Mouse (Mus musculus) midbrain, postnatal 0 days (tissue): ENCODE results near the gene Sergef. TPM values are rescaled to one million over a fixed set of nuclear protein-coding genes. Genes with fewer than 3 reads are reported as not detected.
A peak's percentile ranks its signal among the peaks of the same experiment; 100 is the strongest.

Experiments
- ATAC-seq: fragments of 200-750 bp; cut with Nextera tagmentation; 2 replicates; pipeline ENCODE4 v1.8.0; 2017; ENCODE audit warnings: moderate number of reproducible peaks, mild to moderate bottlenecking, moderate TSS enrichment, moderate library complexity; ENCODE audit not compliant: low FRiP score
- DNase-seq: peaks from one replicate; pipeline ENCODE4 v3.0.0-alpha.2; 2015; ENCODE audit warnings: low spot score
- H3K27ac ChIP-seq: fragments of 300-500 bp; sonication (generic); 2 replicates; pipeline ENCODE4 v1.5.1; 2014; ENCODE audit warnings: low read depth, mild to moderate bottlenecking, low read length, mixed read lengths
- H3K27me3 ChIP-seq: fragments of 300-500 bp; sonication (generic); 2 replicates; pipeline ENCODE4 v1.6.1; 2014; ENCODE audit warnings: low read length, control low read depth, mixed read lengths; ENCODE audit not compliant: insufficient read depth
- H3K36me3 ChIP-seq: fragments of 300-500 bp; sonication (generic); 2 replicates; pipeline ENCODE4 v1.6.1; 2014; ENCODE audit warnings: low read length, control low read depth, mixed read lengths; ENCODE audit not compliant: insufficient read depth
- H3K4me1 ChIP-seq: fragments of 300-500 bp; sonication (generic); 2 replicates; pipeline ENCODE4 v1.6.1; 2014; ENCODE audit warnings: mild to moderate bottlenecking, control low read depth, antibody characterized with exemption, low read length, mixed read lengths; ENCODE audit not compliant: insufficient read depth
- H3K4me2 ChIP-seq: fragments of 300-500 bp; sonication (generic); 2 replicates; pipeline ENCODE4 v1.6.1; 2014; ENCODE audit warnings: low read depth, mild to moderate bottlenecking, low read length, mixed read lengths; ENCODE audit not compliant: poor library complexity, severe bottlenecking
- H3K4me3 ChIP-seq: fragments of 300-500 bp; sonication (generic); 2 replicates; pipeline ENCODE4 v1.5.1; 2014; ENCODE audit warnings: low read depth, mild to moderate bottlenecking, low read length, moderate library complexity
- H3K9ac ChIP-seq: fragments of 300-500 bp; sonication (generic); replicated peaks from 2 replicates; pipeline ENCODE4 v1.6.1; 2014; ENCODE audit warnings: mild to moderate bottlenecking, low read length, moderate library complexity, mixed read lengths; ENCODE audit not compliant: poor library complexity, severe bottlenecking
- H3K9me3 ChIP-seq: fragments of 300-500 bp; sonication (generic); 2 replicates; pipeline ENCODE4 v1.6.1; 2016; ENCODE audit warnings: low read length, control low read depth
- CTCF ChIP-seq: IDR thresholded peaks from 2 replicates; pipeline ENCODE4 v1.5.1; 2016; ENCODE audit warnings: antibody characterized with exemption, mild to moderate bottlenecking
- WGBS: fragments of 180-500 bp; shearing (Covaris S2); extraction: QIAGEN DNeasy Blood & Tissue Kit; methylation state at CpG from one replicate; pipeline ENCODE4 v1.1.7; 2014; 5-methylcytosine and 5-hydroxymethylcytosine counted together
- polyA plus RNA-seq: library from polyadenylated mRNA; unstranded; fragments of >200 nt; fragmentation: Nextera tagmentation; extraction: Ambion mirVana; gene quantifications from 2 replicates; pipeline ENCODE4 v1.2.1, GENCODE M21; 2015
- total RNA-seq: library from RNA; depleted of rRNA; stranded (reverse); fragments of >200 nt; gene quantifications from 2 replicates; pipeline ENCODE4 v1.2.3, GENCODE M21; 2014

Gene Sergef
- total and polyA plus RNA-seq, 2 experiments from 2014 or later: 47.5 to 50.9 TPM

DNA sequence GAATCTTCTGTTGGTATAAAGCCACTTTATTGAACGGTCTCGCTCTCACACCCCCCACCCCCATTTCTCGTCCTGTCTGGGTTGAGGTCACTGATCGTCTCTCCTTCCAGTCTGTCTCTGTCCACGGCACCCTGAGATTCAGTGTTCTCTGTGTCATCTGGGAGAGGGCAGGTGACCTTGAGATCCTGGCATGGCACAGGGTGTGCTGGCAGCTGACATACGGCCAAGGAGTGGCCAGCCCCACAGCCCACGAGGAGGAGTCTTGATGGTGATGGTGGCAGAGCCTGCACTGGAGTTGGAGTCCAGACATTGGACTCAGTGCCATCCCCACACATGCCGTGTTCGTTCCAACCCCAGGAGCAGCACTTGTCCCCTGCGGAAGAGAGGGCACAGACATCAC, 196.4 kb downstream of the Sergef start:
- H3K9ac ChIP-seq: no peak overlapping the region
- no peak for DNase-seq
- no peaks in the 10 kb centered on the region for H3K9me3 ChIP-seq
- WGBS: 80% methylated on average over 10 of the region's 10 CpGs
- no peak overlapping the region for H3K27ac ChIP-seq
- H3K27me3 ChIP-seq: no peaks in the 10 kb centered on the region
- H3K4me1 ChIP-seq: no peaks in the 10 kb centered on the region
- no peak overlapping the region for H3K4me3 ChIP-seq
- no peak overlapping the region for H3K4me2 ChIP-seq
- H3K36me3 ChIP-seq: peaks cover 7% of the 10 kb centered on the region; the same call in 1 of the 2 replicates
- no peak for ATAC-seq
- TF ChIP-seq CTCF: no peak

DNA sequence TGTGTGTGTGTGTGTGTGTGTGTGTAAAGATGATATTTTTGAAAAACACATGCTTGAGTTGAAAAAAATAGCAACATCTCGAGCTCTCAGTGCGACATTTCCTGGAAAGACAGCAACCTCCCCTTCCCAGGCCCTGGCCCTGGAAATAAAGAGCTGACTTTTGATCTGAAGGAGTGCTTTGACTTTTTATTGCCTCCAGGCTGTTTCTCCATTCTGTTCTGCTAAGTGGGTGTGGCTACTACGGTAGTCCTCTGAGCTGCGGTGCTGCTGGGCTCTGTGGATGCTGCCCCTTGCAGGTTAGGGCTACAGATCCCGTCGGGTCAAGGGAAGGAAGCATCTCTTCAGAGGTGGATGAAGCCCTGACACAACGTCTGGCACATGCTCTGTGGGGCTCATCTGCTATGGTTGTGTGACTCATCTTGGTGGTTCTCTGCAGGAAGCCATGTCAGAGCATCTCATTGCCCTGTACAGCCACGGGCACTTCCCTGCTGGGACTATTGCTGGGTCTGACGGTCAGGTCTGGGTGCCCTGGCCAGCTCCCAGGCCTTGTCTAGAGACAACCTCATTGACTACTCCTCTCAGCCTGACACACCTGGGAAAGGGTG, 201.0 kb downstream of the Sergef start:
- H3K27ac ChIP-seq: no peak overlapping the region
- TF ChIP-seq CTCF: no peak
- no peak for ATAC-seq
- no peaks in the 10 kb centered on the region for H3K27me3 ChIP-seq
- no peak overlapping the region for H3K4me3 ChIP-seq
- H3K9me3 ChIP-seq: no peaks in the 10 kb centered on the region
- H3K4me2 ChIP-seq: no peak overlapping the region
- H3K36me3 ChIP-seq: peaks cover 22% of the 10 kb centered on the region
- H3K4me1 ChIP-seq: no peaks in the 10 kb centered on the region
- WGBS: 63% methylated on average over 9 of the region's 9 CpGs
- H3K9ac ChIP-seq: no peak overlapping the region
- DNase-seq: no peak

DNA sequence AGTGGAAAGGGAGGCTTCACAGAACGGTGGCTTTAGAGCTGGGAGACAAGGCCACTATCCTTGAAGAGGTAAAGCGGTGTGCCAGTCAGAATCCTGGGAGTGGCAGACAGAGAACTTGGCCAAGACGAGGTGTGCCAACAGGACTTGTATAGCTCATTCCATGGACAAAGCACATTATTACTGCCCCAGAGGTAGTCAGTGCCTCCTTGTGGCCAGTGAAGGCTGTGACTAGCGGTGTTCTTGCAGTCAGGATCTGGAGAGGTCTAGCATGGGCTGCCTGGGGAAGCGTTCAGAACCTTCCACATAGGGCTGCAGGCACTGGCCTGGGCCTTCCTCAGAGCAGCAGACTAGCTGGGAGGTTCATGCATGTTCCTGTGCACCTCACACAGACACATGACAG, 203.8 kb downstream of the Sergef start:
- Histone ChIP-seq H3K9me3 (no peaks in the 10 kb centered on the region), H3K4me3 (no peak overlapping the region), H3K27ac (no peak overlapping the region), H3K27me3 (no peaks in the 10 kb centered on the region), H3K36me3 (peaks cover 19% of the 10 kb centered on the region), H3K4me2 (no peak overlapping the region), H3K9ac (no peak overlapping the region), H3K4me1 (no peaks in the 10 kb centered on the region)
- DNase-seq (no peak), ATAC-seq (no peak)
- WGBS: 92% methylated on average over 5 of the region's 5 CpGs
- no peak for TF ChIP-seq CTCF

DNA sequence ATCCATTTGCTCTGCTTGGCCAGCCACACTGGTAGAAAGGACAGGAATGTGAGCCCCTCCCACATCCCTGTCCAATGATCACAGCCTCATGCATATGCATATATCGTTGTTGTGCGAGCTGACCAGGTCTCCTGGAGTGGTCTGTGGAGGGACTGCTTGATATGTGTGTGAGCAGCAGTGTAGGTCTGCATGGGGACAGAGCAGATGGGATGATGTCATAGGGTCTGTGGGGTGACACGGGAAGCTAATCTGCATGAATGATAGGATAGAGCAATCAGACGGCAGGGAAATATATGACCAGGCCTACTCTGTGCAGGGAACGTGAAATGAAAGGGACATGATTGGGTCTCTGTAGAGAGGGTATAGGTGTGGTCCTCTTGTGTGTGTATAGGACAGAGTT, 205.7 kb downstream of the Sergef start:
- no peak overlapping the region for H3K4me3 ChIP-seq
- peak; percentile 60 for DNase-seq
- 37% methylated on average over 5 of the region's 5 CpGs for WGBS
- H3K9ac ChIP-seq: no peak overlapping the region
- ATAC-seq: peak; percentile 47
- H3K9me3 ChIP-seq: no peaks in the 10 kb centered on the region
- no peaks in the 10 kb centered on the region for H3K4me1 ChIP-seq
- H3K27me3 ChIP-seq: no peaks in the 10 kb centered on the region
- H3K36me3 ChIP-seq: peaks cover 21% of the 10 kb centered on the region
- no peak overlapping the region for H3K27ac ChIP-seq
- H3K4me2 ChIP-seq: no peak overlapping the region
- no peak for TF ChIP-seq CTCF

DNA sequence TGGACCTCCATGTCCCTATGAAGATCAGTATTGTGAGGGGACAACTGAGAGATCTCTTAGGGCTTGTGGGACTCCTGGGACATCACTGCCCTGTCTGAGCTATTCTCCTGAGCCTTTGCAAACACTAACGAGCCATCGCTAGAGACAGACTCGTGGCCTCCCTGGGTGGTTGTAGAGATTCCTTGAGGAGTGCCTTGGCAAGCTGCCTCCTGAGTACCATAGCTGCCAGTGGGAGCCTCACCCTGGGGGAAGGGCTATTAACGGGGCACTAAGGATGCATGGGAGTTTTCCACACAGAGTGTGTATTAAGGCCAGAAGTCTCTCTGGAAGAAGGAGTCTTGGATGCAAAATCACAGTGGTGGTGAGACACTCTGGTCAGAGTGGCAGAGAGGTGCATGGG, 214.6 kb downstream of the Sergef start:
- Histone ChIP-seq H3K4me3 (no peak overlapping the region), H3K27ac (no peak overlapping the region), H3K4me1 (peaks cover 9% of the 10 kb centered on the region; the same call in 1 of the 2 replicates), H3K36me3 (peaks cover 14% of the 10 kb centered on the region), H3K9ac (no peak overlapping the region), H3K9me3 (no peaks in the 10 kb centered on the region), H3K4me2 (no peak overlapping the region), H3K27me3 (no peaks in the 10 kb centered on the region)
- 54% methylated on average over 4 of the region's 4 CpGs for WGBS
- ATAC-seq: no peak
- no peak for TF ChIP-seq CTCF
- no peak for DNase-seq

DNA sequence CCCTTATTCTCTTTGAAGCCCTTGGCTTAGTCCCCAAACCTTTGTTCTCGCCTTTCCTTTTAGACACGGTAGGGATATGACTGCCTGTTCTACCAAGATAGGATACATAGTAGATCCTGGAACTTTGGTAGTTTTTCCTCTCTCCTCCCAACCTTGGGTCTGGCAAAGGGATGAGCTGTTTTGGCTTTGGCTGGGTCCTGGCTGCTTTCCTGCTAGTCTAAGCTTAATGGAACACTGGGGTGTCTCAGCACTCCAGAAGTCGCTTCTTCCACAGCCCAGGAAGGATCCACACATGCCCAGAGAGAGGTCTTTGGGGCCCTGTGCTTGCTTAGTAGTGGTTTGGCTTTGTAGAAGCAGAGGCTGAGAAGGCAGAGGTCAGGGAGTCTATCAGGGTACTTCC, 215.7 kb downstream of the Sergef start:
- H3K36me3 ChIP-seq: peaks cover 10% of the 10 kb centered on the region; the same call in 1 of the 2 replicates
- H3K27me3 ChIP-seq: no peaks in the 10 kb centered on the region
- 59% methylated on average over 3 of the region's 3 CpGs for whole genome bisulfite sequencing
- no peak overlapping the region for H3K4me2 ChIP-seq
- no peak overlapping the region for H3K4me3 ChIP-seq
- DNase-seq: no peak
- no peak for ATAC-seq
- H3K27ac ChIP-seq: no peak overlapping the region
- H3K9me3 ChIP-seq: no peaks in the 10 kb centered on the region
- H3K4me1 ChIP-seq: peaks cover 13% of the 10 kb centered on the region; the same call in 1 of the 2 replicates
- TF ChIP-seq CTCF: no peak
- no peak overlapping the region for H3K9ac ChIP-seq
